Mouse (Mus musculus) heart, embryonic 16.5 days (tissue): ENCODE results near the gene Zfp128. TPM values are rescaled to one million over a fixed set of nuclear protein-coding genes. Genes with fewer than 3 reads are reported as not detected.
A peak's percentile ranks its signal among the peaks of the same experiment; 100 is the strongest.
"Not testable (repeated sequence)": the region's sequence is repeated elsewhere in the genome, so short reads cannot be mapped to it uniquely, and the experiment has no call there.

ENCODE experiments used
- ATAC-seq: fragments of 200-750 bp; cut with Nextera tagmentation; replicated peaks from 2 replicates; pipeline ENCODE4 v1.8.0; 2017; ENCODE audit warnings: moderate number of reproducible peaks; ENCODE audit not compliant: insufficient read depth, low FRiP score; ENCODE audit errors: extremely low read depth
- H3K27ac ChIP-seq: fragments of 300-500 bp; sonication (generic); 2 replicates; pipeline ENCODE4 v1.5.1; 2014; ENCODE audit warnings: mild to moderate bottlenecking, low read length, control low read depth, moderate library complexity
- H3K27me3 ChIP-seq: fragments of 300-500 bp; sonication (generic); 2 replicates; pipeline ENCODE4 v1.6.1; 2014; ENCODE audit warnings: low read length, mixed read lengths; ENCODE audit not compliant: control insufficient read depth, insufficient read depth
- H3K36me3 ChIP-seq: fragments of 300-500 bp; sonication (generic); 2 replicates; pipeline ENCODE4 v1.6.1; 2014; ENCODE audit not compliant: control insufficient read depth, insufficient read depth
- H3K4me1 ChIP-seq: fragments of 300-500 bp; sonication (generic); 2 replicates; pipeline ENCODE4 v1.6.1; 2014; ENCODE audit warnings: low read length, mixed read lengths; ENCODE audit not compliant: control insufficient read depth, insufficient read depth
- H3K4me2 ChIP-seq: fragments of 300-500 bp; sonication (generic); 2 replicates; pipeline ENCODE4 v1.6.1; 2014; ENCODE audit warnings: low read depth, mild to moderate bottlenecking, control low read depth, low read length
- H3K4me3 ChIP-seq: fragments of 300-500 bp; sonication (generic); 2 replicates; pipeline ENCODE4 v1.5.1; 2014; ENCODE audit warnings: mild to moderate bottlenecking, control low read depth, low read length
- H3K9ac ChIP-seq: fragments of 300-500 bp; sonication (generic); 2 replicates; pipeline ENCODE4 v1.6.1; 2014; ENCODE audit warnings: low read length, control low read depth
- H3K9me3 ChIP-seq: fragments of 300-500 bp; sonication (generic); replicated peaks from 2 replicates; pipeline ENCODE4 v1.6.1; 2016; ENCODE audit warnings: low read length; ENCODE audit not compliant: control insufficient read depth
- WGBS: fragments of 180-500 bp; shearing (Covaris S2); extraction: QIAGEN DNeasy Blood & Tissue Kit; methylation state at CpG from one replicate; pipeline ENCODE4 v1.1.7; 2014; 5-methylcytosine and 5-hydroxymethylcytosine counted together
- polyA plus RNA-seq: library from polyadenylated mRNA; unstranded; fragments of >200 nt; fragmentation: Nextera tagmentation; extraction: Ambion mirVana; gene quantifications from 2 replicates; pipeline ENCODE4 v1.2.1, GENCODE M21; 2015

Gene Zfp128
- polyA plus RNA-seq, 1 experiment from 2014 or later, result 3.2 TPM

DNA sequence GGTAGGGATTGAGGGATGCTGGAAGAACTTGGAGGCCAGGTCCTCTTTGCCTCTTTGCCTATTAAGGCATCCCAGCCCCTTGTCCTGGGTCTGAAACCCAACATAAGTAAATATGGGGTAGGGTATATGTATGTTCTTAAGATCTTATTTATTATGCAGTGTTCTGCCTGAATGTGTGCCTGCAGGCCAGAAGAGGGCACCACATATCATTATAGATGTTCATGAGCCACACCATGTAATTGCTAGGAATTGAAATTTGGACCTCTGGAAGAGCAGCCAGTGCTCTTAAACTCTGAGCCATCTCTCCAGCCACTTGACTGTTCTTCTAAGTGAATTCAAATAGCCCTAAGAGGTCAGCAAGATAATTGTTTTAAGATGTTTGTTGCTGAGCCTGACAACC is 32.6 kb downstream of the Zfp128 start:
- Histone ChIP-seq H3K4me3 (no peak overlapping the region), H3K4me2 (no peak overlapping the region), H3K4me1 (peaks cover 3% of the 10 kb centered on the region; the same call in 1 of the 2 replicates), H3K27me3 (no peaks in the 10 kb centered on the region), H3K36me3 (0 out of 2 replicates have a peak, but pooled peaks cover 2% of the 10 kb centered on the region), H3K9me3 (no peaks in the 10 kb centered on the region), H3K9ac (no peak overlapping the region), H3K27ac (no peak overlapping the region)
- ATAC-seq, result no peak

DNA sequence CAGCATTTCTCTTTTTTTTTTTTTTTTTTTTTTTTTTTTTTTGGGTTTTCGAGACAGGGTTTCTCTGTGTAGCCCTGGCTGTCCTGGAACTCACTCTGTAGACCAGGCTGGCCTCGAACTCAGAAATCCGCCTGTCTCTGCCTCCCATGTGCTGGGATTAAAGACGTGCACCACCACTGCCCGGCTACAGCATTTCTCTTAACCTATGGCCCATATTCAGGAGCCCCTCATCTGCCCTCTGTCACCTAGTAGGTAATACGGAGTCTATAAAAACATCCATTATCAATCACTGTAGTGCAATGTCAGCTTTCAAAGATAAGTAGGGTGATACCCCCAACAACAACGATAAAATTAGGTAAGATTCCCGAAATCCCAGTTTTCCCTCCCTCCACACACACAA is 39.5 kb downstream of the Zfp128 start:
- WGBS, result 70% methylated on average over 7 of the region's 8 CpGs
- not testable (repeated sequence) for H3K27me3 ChIP-seq, H3K9ac ChIP-seq, H3K4me3 ChIP-seq, H3K4me2 ChIP-seq, H3K4me1 ChIP-seq, ATAC-seq, H3K27ac ChIP-seq, H3K9me3 ChIP-seq
- peaks cover 23% of the 10 kb centered on the region for H3K36me3 ChIP-seq

DNA sequence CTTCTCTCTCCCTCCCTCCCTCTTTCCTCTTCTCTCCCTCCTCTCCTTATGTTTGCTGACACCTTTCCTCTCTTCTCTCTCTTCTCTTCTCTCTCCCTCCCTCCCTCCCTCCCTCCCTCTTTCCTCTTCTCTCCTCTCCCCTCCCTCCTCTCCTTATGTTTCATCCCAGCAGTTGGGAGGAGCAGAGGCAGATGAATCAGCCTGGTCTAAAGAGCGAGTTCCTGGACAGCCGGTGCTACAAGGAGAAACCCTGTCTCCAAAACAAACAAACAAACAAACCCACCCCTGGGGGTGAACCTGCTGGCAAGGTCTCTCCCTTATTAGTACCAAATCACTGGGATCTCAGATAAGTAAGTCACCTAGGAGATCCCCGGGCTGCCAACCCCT is 40.3 kb downstream of the Zfp128 start:
- Histone ChIP-seq H3K27ac (peak overlapping the region; percentile 98), H3K27me3 (no peaks in the 10 kb centered on the region), H3K9ac (peak overlapping the region; percentile 91), H3K4me3 (peak overlapping the region; percentile 100), H3K9me3 (no peaks in the 10 kb centered on the region), H3K4me1 (peaks cover 9% of the 10 kb centered on the region), H3K36me3 (peaks cover 32% of the 10 kb centered on the region), H3K4me2 (peak overlapping the region; percentile 97)
- no peak for ATAC-seq
- WGBS, result 0% methylated on average over 3 of the region's 3 CpGs

DNA sequence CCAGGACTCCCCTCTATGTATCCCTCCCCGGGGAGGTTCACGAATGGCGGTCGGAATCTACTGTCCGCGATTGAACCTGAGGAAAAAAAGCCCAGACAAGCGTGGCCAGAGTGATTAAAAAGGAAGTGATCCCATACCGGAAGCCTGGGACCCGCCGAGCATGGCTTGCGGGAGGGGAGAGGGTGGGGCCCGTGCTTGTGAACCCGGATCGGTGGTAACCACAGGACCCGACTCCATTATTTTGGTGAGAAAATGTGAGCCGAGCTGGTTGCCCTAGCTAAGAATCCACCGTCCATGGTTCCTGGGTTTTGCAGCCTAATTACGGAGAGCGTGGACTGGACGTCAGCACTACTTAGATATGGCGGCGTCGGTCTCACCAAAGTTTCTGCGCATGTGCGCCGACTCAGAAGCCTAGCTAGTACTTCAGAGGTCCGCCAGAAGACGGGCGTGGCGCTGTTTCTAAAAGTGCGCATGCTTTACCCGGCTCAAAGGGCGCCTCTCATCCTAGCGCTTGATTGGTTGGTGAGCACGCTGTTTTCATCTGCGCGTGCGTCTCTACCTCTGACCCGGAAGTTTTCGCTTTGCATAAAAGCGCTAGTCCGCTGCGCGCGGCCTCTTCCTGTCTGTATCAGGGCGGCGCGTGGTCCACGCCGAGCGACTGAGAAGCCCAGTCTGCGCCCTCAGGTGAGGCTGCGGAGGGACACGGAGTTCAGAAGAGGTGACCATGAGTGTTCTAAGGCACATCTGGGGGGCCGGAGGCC is 40.9 kb downstream of the Zfp128 start, which contains the start of gene Rps5:
Gene Rps5, plus strand, starts transcription at position 586 of the 761 bp plus-strand sequence.
- Histone ChIP-seq H3K36me3 (peaks cover 37% of the 10 kb centered on the region), H3K27ac (peak within 1 kb of the TSS; percentile 98), H3K4me1 (peaks cover 9% of the 10 kb centered on the region), H3K4me2 (peak within 1 kb of the TSS; percentile 97), H3K9ac (peak within 1 kb of the TSS; percentile 95), H3K27me3 (no peaks in the 10 kb centered on the region), H3K9me3 (no peaks in the 10 kb centered on the region), H3K4me3 (peak within 1 kb of the TSS; percentile 100)
- WGBS, result under 1% methylated on average over 55 of the region's 55 CpGs
- ATAC-seq, result peak; percentile 99

DNA sequence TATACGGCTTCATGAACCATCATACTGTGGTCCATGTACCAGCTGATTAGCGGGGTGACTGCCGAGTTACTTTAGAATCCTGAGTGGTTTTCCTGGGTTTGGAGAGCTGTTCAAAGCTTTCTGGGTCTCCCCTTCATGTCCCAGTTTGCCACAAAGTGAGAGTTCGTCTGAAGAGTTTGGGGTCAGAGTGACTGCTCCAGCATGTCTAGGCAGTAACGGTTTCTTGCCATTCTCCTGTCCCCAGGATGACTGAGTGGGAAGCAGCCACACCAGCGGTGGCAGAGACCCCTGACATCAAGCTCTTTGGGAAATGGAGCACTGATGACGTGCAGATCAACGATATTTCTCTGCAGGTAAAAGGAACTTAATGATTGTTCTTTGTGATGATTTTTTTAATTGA is 41.8 kb downstream of the Zfp128 start:
- 4% methylated on average over 8 of the region's 8 CpGs for WGBS
- Histone ChIP-seq H3K4me2 (peak overlapping the region; percentile 91), H3K4me1 (peaks cover 9% of the 10 kb centered on the region), H3K9ac (peak overlapping the region; percentile 95), H3K9me3 (no peaks in the 10 kb centered on the region), H3K36me3 (peaks cover 41% of the 10 kb centered on the region), H3K27me3 (no peaks in the 10 kb centered on the region), H3K4me3 (peak overlapping the region; percentile 100), H3K27ac (peak overlapping the region; percentile 57; the same call in 1 of the 2 replicates)
- ATAC-seq, result no peak

DNA sequence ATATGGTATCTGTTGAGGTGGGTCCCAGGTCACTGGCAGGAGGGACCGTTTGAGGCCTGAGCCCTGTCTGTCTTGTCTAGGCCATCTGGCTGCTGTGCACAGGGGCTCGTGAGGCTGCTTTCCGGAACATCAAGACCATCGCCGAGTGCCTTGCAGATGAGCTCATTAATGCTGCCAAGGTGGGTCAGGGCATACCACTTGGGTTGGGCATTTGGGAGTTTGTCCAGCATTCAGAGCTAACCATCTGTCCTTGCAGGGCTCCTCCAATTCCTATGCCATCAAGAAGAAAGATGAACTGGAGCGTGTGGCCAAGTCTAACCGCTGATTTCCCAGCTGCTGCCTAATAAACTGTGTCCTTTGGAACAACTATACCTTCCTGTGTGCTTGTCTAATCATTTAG is 45.3 kb downstream of the Zfp128 start:
- Histone ChIP-seq H3K9me3 (no peaks in the 10 kb centered on the region), H3K4me1 (peaks cover 15% of the 10 kb centered on the region), H3K9ac (no peak overlapping the region), H3K27me3 (no peaks in the 10 kb centered on the region), H3K4me2 (no peak overlapping the region), H3K27ac (no peak overlapping the region), H3K36me3 (peaks cover 41% of the 10 kb centered on the region), H3K4me3 (no peak overlapping the region)
- no peak for ATAC-seq
- WGBS, result 86% methylated on average over 7 of the region's 7 CpGs

DNA sequence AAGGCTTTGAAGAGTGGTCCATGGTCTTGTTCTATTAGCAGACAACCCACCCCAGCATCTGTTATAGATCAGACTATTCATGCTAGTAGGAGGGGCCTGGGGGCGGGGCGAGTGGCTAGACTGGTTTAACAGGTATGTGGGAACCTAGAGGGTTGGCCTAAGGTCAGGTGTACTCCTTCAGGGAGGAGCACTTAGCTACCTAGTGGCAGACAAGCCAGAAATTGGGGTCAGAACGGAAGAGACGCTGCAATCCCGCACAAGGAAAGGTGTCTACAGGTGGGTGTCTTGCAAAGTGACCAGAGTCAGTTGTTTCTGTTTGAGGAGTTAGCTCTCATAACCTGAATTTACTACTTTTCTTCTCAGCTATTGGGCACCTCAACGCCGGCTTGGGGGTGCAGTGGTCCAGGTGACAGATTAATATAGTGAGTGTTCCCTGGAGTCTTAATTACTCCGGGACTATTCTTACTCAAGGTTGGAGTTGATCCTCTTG is 46.3 kb downstream of the Zfp128 start, which contains the start of gene Rnf225:
Gene Rnf225, plus strand, starts transcription at position 226 of the 490 bp plus-strand sequence.
- peaks cover 15% of the 10 kb centered on the region for H3K4me1 ChIP-seq
- H3K4me3 ChIP-seq, result peak within 1 kb of the TSS; percentile 51
- H3K27ac ChIP-seq, result no peak within 1 kb of the TSS
- no peaks in the 10 kb centered on the region for H3K9me3 ChIP-seq
- no peaks in the 10 kb centered on the region for H3K27me3 ChIP-seq
- peak within 1 kb of the TSS; percentile 74 for H3K9ac ChIP-seq
- peak within 1 kb of the TSS; percentile 93 for H3K4me2 ChIP-seq
- H3K36me3 ChIP-seq, result peaks cover 41% of the 10 kb centered on the region
- WGBS, result 36% methylated on average over 8 of the region's 8 CpGs
- no peak for ATAC-seq

DNA sequence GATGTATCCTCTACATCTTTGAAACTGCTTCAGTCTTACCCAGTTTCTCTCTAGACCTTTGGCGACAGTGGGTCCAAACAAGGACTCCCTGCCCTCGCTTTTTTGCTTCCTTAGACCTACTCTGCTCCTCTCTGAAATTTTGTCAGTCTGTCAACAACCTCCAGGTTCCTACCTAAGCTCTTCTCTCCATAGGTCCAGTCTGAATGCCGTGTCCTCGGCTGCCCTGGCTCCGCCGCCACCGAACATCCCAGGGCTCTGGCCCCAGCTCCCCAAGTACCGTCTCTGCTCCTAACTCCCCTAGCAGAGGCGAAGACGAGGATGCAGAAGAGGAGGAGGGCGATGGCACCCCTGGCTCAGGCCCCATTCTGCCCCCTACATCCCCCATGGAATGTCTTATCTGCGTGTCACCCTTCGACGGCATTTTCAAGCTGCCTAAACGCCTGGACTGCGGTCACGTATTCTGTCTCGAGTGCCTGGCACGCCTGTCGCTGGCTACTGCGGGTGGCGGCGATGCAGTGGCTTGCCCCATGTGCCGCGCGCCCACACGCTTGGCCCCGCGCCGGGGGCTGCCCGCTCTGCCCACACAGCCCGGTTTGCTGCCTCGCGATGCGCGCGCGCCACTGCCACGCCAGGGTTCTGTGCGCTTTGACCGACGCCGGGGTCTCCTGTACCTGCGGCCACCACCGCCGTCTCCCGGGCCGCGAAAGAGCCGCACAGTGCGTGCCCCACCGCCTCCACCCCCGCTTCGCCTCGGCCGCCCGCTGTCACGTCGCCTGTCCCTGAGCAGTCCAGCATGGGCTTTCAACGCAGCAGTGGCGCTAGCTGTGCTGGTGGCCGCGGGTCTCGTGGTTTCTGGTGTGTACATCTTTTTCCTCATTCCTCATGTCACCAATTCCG is 47.0 kb downstream of the Zfp128 start:
- H3K27ac ChIP-seq, result no peak overlapping the region
- H3K4me2 ChIP-seq, result peak overlapping the region; percentile 93
- WGBS, result 6% methylated on average over 65 of the region's 65 CpGs
- H3K4me1 ChIP-seq, result peaks cover 12% of the 10 kb centered on the region
- H3K27me3 ChIP-seq, result no peaks in the 10 kb centered on the region
- peak overlapping the region; percentile 51 for H3K4me3 ChIP-seq
- no peaks in the 10 kb centered on the region for H3K9me3 ChIP-seq
- H3K9ac ChIP-seq, result peak overlapping the region; percentile 74
- ATAC-seq, result peak; percentile 67
- H3K36me3 ChIP-seq, result peaks cover 41% of the 10 kb centered on the region
